Mouse (Mus musculus) erythroid progenitor cell, adult 5-6 weeks (primary cell): ENCODE data around the gene Stac3. TPM values are rescaled to one million over a fixed set of nuclear protein-coding genes. Genes with fewer than 3 reads are reported as not detected.

Source experiments
- ATAC-seq: replicated peaks from 2 replicates; pipeline ENCODE4 v1.8.0; 2016; ENCODE audit warnings: moderate number of reproducible peaks, mild to moderate bottlenecking, moderate TSS enrichment, inconsistent platforms; ENCODE audit not compliant: poor library complexity, low FRiP score, severe bottlenecking
- total RNA-seq, 2 experiments: library from RNA; stranded (forward) in 1 of 2; stranded (reverse) in 1 of 2; fragments of 150-400 nt in 1 of 2; fragments of 186-747, 209-891 nt in 1 of 2; gene quantifications; 2 replicates each; pipeline versions ENCODE4 v1.2.3 to v1.2.4; 2015 to 2017; ENCODE audit warnings: low replicate concordance in 2 of 2

Stac3 gene
- total RNA-seq, 2 experiments from 2014 or later: not detected

DNA sequence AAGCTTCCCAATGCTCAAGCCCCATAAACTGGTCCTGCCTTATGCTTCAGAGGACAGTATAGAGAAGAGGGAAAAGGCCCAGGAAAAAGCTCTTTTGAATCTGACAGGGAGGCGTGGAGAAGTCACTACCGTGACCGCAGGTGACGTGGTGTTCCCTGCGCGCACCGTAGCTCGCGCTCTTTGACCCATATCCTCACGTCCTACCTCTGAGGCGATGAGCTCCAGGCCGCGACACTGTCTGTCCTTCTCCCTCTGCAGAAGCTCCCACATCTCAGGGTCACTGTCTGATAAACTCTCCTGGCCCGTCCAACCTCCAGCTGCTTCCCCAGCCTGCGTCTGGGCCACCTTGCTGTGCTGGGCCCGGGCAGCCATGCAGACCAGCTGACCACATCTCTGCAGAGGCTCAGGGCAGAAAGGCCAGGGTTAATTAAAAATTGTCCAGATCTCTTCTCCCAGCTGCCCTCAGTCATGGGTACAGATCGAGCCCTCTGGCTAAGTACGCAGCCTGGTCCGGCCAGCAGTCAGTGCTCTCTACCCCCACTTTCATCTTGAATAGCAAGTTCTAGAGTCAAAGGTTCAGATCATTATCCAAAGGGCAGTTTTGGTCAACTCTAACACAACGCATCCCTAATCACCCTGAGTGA lies 19.4 kb downstream of the Stac3 start:
- ATAC-seq: no peak

DNA sequence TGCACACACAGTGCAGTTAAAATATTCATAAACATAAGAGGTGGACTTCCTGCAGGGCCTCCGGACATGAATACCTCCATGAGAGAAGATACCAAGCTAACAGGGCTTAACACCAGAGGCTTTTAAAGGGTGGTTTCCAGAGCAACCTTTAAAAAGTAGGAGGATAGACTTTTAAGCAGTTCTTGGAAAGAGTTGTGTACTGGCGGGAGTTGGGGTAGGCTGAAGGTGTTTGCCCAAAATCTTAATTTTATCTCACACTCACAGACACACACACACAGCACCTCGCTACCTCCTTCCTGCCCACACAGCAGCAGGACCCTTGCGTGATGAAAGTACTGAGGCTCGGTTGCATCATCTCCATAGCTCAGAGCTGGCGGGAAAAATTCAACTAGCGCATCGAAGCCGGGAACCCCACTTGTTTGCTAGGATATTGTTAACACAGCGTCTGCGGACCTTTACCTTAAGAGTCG lies 20.2 kb downstream of the Stac3 start:
- peak; percentile 59 for ATAC-seq

DNA sequence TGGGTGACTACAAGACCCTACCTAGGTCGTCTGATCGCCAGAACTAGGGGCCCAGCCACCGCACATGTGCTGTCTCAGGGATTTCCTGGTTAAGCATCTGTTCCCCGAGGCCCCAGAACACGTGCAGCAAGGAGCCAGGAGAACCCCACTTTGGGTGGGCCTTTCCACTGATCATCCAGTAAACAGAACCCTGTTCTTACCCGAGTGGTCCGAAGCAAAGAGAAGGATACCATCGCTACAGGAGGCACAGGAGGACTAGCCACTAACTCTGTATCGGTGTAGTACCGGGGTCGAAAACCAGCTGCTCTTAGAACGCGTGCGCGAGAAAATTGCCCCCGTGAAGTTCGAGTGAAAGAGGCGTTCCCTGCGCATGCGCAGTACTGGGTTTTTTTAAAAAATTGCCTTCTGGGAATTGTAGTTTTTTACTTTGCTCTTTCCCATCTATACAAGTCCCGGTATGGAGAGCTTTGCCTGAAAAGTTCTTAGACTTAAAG lies 20.6 kb downstream of the Stac3 start, which contains the start of gene Shmt2:
Gene Shmt2, minus strand, starts transcription at position 357 of the 494 bp plus-strand sequence.
- peak; percentile 57 for ATAC-seq

DNA sequence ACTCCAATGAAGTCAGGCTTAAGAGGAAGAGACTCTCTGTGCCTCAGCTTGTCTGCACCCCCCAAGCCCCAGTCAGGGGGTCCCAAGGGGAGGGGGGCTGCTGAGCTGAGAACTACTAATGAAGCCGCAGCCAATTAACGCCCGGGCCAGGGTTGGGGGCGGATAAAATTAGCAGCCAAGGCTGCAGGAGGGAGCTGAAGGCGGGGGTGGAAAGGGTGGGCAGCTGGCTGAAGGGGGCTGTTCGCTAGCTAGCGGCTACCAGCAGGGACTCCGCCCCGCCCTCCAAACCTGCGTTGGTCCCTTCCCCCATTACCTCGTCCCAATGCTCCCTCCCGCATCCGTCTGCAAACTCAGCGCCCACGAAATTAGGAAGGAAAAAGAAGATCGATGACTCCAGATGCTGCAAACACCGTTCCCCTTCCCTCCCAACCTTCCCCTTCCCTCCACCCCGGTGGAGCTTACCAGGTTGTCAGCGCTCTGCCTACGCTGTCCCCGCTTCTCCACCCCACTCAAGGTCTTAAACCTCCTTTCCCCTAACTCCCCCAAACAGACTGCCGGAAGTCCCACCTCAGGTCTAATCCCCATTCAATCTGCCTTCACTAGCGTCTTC lies 23.3 kb downstream of the Stac3 start:
- ATAC-seq: no peak

DNA sequence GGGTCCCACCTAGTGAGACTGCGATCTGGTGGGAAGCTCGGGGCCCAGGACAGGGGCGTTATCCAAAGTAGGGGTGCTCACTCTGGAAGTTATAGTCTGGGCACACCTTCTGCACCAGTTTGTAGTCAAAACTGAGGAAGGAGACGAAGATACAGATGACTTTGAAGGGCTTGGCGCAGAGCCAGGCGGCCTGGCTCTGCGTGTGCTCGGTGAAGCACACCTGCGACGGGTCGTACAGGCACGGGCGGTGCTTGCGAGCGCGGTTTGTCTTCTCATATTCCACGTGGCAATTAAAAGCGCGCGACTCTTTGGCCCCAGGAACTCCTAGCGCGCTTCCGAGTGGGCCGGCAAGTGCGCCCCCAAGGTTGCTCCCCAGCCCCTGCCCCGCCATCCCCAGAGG lies 24.6 kb downstream of the Stac3 start:
- ATAC-seq: no peak

DNA sequence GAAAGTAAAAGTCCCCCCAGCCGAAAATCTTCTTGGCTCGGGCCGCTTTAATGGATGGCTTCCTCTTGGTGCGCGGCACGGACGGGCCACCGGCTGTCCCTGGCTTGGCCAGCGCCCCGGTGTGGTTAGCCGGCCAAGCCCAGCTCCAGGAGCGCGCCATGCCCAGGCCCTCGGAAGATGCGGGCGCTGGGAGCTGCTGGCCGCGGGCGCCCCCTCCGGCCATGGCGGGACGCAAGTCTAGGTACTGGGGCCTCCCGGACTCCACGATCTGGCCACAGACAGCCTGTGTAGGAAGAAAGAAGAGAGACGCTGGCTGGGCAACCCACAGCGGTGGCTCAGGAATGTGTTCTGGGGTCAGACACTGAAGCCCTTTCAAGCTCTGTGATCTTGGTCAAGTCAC lies 25.2 kb downstream of the Stac3 start:
- ATAC-seq: no peak

DNA sequence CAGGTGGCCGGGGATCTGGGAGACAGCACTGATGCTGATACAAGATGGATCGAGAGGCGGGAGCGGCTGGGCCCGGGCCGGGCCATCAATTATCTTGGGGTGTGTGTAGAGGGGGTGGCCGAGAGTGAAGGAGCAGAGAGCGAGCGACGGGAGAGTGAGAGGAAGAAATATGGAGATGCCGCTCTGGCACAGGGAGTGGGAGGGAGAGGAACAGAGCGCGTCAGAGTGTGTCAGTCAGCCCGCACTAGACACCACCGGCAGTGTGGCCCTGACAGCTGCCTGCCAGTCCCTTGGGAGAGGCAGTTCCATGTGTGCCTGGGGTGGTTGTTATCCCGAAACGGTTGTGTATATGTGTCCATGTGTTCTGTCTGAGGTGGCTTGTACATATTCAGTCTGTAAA lies 26.0 kb downstream of the Stac3 start:
- ATAC-seq: no peak

DNA sequence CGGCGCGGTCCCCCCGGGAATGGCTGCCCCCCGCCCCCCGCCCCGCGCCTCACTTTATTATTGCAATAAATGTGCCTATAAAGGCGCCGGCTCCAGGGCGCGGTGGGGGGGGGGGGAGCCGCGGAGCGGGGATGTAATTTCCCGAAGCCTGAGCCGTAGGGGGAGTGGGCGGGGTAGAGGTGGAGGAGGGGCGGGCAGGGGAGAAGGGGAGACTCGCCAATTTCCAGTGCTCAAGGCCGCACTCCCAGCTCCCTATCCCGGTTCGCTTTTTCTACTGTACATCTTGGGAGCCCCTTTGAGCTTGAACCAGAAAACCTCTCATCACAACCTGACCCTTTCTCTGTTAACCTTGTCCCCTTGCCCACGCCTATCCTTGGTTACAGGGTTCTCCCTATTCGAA lies 29.5 kb downstream of the Stac3 start:
- no peak for ATAC-seq

DNA sequence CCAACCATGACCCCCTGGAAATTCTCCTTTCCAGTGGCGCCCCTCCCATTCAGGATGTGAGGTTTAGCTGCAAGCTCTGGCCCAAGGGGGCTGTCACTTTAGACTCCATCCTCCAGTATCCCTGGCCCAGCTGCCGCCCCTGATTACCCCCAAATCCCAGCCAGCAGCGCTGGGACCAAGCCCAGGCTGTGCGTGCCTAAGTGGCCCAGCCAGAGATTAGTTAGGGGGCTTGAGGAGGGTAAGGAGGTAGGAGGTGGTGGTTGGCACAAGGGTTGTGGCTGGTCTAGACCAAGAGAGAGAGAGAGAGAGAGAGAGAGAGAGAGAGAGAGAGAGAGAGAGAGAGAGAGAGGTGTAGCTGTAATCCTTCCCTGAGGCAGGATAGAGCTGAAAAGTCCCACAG lies 30.1 kb downstream of the Stac3 start:
- no peak for ATAC-seq

DNA sequence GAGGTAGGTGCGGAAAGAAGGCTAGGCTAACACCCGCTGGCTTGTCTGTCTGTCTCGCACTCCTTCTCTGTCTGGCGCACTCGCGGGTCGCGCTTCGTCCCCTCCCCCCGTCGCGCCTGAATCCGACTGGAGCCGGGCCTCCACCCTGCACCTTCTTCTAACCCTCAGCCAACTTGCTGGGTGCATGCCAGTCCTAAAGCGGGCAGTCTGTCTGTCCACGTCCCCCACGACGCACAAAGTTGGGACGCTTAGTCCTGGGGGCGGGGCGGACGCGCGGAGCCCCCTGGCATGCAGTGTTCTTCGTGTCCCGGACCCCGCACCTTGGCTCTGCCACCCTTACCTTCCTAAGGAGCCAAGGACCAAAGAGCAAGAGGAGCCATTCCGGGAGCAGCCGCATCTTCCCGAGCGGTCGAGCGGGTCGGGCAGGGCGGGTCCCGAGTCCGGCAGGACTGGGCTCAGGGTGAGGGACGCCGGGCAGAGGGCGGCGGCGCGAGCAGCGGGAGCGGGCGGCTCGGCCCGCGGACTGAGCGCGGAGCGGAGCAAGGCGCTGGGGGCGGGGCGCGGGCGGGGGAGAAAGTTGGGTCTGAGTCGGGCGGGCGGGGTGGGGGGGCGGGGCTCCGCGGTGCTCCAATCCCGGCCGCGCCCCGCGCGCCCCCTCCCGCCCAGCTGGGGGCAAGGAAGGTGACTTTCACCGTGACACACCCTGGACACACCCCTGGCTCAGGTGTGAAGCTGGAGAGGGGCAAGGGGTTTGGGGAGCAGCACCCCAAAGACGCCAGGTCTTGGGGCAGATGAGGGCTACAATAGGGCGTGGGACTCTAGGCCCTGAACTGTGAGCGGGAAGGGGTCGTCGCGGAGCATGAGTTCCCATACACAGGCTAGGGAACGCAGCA lies 32.8 kb downstream of the Stac3 start, which contains the start of gene Nxph4:
Gene Nxph4, minus strand, starts transcription at position 524 of the 893 bp plus-strand sequence.
- no peak for ATAC-seq

DNA sequence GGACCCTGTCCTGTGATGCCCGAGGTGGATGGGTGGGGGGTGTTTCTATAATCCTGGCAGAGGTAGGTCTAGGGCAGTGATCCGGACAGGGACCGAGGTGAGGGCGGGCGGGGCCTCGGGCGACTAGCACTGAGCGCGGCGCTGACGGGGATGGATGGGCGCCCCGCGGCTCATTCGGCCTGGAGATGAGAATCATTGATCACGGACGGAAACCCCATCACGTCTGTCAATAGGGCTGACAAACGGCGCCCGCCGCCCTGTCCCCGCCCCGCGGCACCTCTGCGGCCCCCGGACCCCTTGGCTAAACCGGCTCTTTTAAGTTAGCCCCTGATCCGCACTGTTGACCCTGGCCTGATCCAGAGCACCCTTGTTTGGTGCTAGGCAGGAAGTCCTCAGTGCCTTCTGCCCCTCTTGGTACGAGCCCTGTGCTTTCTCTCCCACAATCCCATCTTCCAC lies 33.5 kb downstream of the Stac3 start:
- no peak for ATAC-seq

DNA sequence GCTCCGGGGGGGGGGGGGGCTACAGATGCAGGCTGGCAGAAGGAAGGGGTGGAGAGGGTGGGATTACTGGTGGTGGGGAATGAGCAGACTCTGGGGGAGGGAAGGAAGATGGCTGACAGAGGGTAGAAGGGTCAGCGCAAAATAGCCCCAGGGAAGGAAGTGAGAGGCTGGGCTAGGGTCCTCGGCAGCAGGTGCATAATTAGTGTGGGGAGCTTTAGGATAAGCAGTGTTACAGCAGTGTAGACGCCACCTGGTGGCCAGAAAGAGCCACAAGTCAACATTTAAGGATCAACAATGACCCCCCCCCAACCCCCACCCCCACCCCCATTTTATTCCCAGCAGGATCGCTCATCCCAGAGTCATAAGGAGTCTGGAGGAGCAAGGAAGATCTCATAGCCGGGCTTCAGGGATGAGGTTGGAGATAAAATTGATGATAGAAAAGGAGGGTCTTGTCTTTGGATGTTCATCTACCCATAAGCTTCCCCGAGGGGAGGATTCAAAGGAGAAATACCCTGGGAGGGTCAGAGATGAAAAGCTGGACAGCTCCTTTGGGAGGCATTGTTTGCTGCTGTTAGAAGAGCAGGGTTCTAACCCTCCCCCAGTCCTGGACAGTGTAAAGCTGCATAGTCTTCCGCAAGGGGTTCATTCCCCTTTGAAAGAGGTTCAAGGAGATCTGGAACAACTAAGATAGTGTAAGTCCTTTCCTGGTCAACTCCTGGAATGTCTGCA lies 35.3 kb downstream of the Stac3 start:
- no peak for ATAC-seq

DNA sequence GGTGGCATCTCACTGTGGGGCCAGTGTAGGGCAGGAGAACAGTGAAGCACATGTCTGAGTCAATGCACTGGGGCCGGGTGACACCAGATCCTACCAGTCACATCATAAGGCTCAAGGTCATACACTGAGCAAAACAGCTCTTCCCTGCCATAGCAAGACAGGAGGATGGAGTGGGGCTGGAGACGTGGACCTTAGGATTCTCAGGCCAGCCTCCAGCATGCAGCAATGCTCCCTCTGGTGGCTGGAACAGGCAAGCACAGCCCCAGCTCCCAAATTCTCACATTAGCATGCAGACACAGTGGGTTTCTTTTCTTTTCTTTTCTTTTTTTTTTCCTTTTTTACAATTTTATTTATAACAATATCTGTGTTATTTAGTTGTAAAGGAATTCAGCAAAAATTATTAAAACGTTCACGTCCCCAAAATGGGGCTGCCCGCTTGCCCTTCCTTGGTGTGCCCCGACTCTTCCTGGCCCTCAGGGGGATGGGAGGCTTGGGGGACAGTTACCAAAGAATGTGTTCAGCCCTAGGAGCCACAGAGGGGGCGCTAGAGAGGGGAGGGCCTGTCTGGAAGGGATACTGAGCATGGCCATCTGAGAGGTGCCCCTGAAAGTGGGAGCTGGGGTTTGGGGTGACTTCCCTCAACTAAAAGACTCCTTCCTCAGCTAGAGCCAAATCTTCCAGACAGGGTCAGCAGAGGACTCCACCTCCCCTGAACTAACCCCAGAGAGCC lies 36.5 kb downstream of the Stac3 start:
- ATAC-seq: peak; percentile 75

DNA sequence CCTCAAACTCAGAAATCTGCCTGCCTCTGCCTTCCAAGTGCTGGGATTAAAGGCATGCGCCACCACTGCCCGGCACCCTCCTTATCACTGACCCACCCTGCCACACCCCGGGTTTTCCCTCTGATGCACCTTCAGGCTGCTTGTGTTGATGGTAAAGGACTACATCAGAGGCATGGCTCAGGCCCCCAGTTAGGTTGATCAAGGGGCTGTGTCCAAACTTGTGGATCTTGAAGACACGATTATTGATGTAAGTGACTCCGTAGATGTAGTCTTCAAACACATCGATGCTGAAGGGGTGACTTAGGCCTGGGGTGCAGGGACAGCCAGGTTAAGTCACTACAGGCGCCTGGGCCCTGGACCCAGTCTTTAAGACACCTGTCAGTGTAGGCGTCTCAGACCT lies 40.0 kb downstream of the Stac3 start:
- no peak for ATAC-seq

DNA sequence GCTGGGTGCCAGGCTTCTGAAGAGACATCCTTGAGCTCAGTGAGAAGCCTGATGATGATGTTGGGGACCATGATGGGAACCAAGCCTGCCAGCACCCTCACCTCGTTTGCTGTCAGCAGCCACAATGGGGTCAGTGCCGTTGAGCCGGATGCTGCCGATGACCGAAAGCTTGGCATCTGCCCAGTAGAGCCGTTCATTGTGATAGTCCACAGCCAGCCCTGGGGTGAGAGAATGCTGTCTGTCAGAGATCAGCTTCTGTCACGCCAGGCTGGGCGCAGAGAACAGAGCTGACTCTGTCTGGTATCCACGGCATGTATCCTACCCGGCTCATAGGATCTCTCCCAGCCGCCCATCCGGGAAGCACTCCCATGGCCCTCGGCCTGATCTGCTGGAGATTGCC lies 40.6 kb downstream of the Stac3 start:
- ATAC-seq: no peak

DNA sequence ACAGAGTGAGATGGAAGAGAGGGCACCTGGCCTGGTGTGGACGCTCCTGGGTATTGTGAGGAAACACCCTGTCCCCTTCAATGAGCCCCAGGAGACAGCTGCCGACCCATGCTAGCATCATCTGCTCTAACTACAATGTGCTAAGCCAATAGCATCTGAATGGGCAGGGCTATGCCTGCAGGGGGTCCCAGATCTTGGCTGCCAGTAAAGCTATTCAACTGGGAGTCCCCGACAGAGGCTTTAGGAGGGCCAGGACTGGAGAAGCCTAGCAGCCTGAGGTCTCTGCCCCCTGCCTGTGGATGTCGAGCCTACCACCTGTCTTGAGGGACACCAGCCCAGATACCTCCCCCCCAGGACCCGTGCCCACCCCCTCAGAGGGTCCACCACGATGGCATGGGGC lies 41.2 kb downstream of the Stac3 start:
- ATAC-seq: no peak

DNA sequence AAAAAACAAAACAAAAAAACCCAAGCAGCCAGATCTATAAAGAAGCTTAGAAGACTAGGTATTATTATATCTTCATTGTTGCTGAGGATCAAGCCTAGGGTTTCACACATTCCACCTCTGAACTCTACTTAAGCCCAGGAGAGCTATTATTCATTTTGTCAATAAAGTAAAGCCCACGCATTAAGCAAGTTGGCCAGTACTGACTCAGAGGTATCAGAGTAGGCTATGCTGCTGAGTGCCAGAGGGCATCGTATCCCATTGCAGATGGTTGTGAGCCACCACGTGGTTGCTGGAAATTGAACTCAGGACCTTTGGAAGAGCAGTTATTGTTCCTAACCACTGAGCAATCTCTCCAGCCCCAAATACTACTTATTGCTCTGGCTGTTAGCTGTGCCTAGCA lies 42.4 kb downstream of the Stac3 start:
- no peak for ATAC-seq

DNA sequence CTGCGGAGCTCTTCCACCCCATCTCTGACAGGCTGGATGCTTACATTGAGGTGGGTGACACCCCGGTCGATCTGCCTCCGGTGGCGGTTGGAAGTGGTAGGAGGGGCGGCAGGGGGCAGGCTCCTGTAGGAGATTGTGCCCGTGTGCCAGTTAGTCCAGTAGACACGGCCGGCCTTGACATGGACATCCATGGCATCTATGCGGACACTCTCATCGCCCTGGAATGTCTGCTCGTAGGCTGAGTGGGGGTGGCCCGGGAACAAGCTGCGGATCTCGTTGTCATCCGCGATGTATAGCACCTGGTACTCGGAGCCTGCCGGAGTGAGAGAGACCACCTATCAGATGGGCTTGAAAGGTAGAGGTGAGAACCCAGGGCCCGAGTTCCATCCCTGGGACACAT lies 42.9 kb downstream of the Stac3 start:
- ATAC-seq: no peak

DNA sequence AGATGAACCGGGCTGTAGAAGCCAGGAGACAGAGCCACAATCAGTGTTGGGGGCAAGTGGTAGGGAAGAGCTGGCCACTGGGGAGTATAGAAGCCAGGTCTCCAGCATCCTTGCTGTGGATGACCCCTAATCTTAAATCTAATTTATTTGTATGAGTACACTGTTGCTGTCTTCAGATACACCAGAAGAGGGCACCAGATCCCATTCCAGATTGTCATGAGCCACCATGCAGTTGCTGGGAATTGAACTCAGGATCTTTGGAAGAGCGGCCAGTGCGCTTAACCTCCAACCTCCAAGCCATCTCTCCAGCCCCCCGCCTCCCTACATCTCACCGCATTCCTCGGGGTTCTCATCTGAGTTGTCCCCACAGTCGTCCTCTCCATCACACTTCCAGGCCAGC lies 45.0 kb downstream of the Stac3 start:
- ATAC-seq: no peak
